Mouse (Mus musculus) cerebellum, adult 18-20 months (tissue): ENCODE measurements around the gene Fkbp11.
"Not testable (repeated sequence)": the region's sequence is repeated elsewhere in the genome, so short reads cannot be mapped to it uniquely, and the experiment has no call there.

ENCODE experiments used
- DNase-seq, 2 experiments: peaks; one replicate each; pipeline ENCODE4 v3.0.0; 2021

Gene Fkbp11

DNA sequence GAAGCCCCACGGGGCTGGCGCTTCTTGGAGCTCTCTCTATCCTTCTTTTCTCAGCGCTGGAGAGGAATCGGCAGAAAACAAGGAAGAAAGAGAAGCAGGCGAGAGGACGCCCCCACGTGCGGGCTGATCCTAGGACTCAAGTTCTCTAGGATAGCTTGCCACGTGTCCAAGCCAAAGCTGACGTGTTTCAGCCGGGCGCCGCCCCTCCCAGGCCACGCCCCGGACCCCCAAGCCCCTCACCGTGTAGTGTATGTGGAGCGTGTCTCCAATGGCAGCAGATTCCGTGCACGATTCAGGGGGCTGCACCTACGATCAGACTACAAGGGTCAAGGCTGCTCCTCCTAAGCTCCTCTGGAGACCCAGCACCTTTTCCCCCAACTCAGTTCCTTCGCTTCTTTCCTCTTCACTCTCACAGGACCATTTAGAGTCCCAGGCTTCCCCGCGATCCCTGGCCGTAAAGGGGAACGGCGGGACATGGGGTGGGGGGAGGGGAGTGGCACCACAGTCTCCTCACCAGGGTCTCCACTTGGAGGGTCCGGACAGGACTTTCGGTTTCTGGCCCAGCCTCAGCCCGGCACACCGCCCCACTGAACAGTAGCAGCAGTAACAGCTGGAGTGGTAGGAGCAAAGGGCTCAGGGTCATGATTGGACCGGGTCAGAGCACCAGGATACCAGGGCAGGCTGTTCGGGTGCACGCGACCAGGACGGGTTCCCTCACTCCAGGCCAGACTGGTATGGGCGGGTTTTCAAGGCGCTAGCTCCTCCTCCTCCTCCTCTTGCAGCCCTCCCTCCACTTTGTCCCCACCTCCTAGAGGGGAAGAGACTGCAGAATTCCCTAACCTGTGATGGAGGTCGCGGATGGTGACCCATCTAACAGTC is at the start of gene Fkbp11:
TSS of gene Fkbp11 (minus strand) at position 756 of the 879 bp plus-strand sequence.
- peak; percentile 38 to 48 for DNase-seq

DNA sequence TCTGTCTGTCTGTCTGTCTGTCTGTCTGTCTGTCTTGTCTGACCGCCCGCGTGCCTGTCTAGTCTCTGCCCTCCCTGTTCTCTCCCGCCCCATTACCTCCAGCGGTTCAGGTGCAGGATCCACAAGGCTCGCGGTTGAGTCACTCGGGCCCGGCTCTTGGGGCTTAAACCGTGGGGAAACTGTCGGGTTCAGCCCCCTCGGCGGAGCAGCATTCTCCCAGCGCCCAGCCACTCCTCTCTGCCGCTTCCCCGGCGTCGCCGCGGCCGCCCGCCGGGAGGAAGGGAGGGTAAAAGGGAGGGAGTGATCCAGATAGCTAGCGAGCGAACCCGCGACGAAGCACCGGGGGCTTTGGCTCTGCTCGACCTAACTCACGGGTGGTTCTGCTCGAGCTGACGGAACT is 49.8 kb upstream of the Fkbp11 start, which contains the start of gene Wnt10b:
TSS of gene Wnt10b (minus strand) at position 389 of the 400 bp plus-strand sequence.
- DNase-seq, result no peak

DNA sequence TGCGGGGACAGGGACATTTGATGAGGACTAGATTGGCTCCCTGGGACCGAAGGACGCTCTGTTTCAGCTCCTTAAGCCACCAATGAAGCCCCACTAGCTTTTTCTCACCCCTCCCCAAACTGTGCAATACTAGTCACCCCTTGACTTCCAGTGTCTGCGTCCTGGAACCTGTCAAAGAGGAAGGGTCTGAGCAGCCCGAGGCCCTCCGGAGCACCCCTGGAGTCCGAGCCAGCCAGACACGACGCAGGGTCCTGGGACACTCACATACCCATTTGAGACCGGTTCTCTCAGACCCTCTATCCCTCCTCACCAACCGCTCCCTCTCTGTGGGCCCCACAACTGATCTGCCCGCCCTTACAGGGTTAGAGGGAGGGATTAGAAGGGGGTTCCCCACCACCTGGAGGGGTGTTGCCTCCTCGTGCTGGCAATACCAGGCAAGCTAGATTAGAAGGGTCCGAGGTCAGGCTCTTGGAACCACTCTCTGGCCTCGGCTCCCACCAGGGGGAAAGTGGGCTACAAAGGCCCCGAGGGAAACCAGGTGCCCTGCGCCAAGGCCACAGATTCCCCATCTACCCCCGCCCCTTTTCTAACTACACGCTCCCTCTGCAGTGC is 49.1 kb upstream of the Fkbp11 start:
- DNase-seq, result no peak

DNA sequence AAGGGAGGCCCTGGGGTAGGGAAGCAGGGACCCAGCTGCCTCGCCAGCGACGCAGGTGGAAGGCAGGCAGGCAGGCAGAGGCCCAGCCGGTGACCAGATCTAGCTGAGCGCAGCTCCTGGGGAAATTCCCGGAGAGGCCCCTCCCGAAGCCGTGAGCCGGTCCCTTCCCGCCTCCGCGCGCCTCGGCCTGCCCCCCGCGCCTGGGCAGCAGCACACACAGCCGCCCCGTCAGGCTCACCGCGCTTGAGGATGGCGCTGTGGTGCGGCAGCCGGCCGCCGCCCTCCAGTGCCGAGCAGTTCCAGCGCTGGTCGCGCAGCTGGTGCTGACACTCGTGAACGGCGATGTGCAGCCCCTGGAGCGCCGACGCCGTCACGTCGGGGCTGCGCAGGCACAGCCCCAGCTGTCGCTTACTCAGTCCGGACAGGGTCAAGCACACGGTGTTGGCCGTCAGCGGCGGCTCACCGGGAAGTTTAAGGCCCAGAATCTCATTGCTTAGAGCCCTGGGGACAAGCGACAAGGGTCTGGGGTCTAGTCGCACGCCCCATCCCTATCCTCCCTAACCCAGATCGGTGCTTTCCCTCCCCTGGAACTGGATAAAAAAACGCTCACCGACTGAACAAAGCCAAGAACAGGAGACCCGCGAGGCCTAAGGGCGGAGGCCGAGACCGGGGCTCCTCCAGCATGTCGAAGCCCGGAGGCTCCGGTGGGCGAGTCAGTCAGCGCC is 48.4 kb upstream of the Fkbp11 start:
- no peak for DNase-seq

DNA sequence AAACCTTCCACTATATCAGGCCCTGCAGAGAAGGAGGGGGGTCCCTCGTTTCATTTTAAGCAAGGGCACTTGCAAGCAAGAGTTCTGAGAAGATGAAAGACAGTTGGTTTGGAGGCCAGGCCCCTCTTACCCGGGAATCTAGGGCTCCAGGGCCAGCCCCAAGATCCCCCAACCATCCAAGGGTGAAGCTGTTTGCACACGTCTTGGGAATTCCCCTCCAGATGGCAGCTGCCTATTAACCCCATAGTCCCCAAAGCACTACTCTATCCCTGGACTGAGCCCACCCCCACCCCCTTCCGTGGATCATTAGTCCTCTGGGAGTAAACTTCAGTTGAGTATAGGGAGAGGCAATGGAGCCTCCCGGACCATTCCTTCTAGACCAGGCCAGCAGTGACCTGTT is 47.5 kb upstream of the Fkbp11 start:
- no peak for DNase-seq

DNA sequence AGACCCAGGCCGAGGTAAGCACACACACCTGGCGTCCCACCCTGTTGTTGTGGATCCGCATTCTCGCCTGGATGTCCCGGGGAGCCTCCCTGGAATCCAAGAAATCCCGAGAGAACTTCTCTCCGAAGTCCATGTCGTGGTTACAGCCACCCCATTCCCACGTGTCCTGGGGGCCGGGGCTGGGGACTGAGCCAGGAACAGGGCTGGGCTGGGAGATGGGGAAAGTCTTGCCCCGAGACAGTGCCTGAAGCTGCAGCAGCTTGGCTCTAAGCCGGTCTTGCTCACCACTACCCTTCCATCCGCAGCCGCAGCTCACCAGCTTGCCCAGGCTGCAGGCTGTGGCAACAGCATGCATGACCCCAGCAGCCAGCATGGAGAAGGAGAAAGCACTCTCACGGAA is 46.1 kb upstream of the Fkbp11 start:
- DNase-seq, result no peak

DNA sequence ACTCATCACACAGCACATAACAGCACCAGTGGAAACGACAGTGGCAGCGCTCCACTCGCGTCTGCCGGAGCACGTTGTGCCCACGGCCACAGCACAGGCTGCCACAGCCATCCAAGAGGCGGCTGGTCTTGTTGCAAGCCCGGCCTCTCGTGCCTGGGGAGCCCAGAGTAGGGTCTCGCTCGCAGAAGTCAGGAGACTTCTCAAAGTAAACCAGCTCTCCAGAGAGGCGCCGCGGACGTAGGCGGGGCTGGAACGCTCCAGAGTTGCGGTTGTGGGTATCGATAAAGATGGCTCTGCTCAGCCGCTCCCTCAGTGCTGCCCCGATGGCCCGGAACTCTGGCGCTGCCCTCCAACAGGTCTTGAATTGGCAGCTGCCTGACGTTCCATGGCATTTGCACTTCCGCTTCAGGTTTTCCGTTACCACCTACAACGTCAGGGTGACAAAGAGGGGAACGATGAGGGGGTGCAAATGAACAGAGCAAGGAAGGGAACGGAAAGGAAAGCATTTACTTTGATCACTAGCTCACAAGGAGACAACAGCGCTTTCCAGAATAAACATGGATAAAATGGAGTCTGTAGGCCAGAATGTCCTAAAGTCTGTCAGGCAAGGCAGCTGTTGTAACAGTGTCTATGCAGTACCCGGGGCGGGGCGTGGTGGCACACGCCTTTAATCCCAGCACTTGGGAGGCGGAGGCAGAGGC is 44.7 kb upstream of the Fkbp11 start:
- no peak for DNase-seq

DNA sequence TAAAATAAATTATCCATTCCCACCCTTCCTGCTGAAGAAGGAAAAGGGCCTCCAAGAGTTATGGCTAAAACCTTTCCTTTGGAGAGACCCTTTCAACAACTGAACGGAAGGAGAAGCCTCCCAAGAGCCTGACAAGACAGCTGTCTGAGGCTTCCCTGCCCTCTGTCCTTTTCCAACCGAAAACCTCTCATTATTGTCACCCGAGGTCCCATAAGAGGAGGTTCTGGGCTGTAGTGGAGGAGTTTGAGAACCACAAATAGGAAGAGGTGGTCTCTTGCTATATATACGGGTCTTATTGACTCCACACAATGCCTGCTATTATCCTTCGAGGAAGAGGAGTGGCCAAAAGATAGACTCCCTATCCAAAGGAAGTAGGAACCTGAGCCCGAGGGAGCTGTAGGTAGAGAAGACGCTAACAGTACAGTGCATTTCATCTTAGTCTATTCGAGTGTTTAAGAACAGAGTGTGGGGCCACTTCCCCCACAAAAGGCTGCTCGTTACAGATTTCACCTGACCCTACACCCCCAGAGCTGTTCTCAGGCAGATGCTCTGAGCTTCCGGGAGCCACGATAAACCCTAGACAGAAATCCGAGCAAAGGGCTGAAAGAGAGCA is 43.9 kb upstream of the Fkbp11 start:
- DNase-seq, result no peak

DNA sequence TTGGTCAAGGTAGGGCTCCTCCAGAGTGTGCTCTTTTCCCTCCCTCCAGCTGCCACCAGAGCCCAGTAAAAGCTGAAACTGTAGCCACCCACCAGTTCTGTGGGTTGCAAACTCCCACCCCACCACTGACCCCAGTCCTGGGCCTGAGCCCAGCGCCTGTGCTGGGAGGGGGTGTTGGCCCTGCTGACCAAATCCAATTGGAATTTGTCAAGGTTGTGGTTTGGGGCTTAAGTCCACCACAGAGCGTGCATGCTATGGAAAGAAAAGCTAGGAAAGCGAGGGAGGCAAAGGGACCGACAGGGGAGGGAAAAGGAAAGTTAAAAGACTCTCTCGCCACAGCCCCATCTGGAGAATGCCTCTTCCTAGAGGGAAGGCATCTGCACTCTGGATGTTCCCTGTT is 40.3 kb upstream of the Fkbp11 start:
- no peak for DNase-seq

DNA sequence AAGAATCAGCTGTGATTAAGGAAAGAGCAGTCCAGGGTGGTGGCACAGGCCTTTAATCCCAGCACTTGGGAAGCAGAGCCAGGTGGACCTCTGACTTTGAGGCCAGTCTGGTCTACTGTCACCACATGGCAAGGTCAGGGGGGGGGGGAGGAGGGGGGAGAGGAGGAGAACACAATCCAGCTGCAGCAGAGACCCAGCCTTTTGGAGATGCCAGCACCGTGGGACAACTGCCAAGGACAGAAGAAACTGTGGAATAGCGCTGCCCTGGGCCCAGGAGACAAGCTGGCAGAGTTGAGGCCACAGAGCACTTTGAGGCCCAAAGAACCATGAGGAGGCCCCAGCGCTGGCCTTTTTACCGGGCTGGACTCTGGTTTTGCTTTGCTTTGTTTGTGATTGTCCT is 37.9 kb upstream of the Fkbp11 start:
- no peak for DNase-seq

DNA sequence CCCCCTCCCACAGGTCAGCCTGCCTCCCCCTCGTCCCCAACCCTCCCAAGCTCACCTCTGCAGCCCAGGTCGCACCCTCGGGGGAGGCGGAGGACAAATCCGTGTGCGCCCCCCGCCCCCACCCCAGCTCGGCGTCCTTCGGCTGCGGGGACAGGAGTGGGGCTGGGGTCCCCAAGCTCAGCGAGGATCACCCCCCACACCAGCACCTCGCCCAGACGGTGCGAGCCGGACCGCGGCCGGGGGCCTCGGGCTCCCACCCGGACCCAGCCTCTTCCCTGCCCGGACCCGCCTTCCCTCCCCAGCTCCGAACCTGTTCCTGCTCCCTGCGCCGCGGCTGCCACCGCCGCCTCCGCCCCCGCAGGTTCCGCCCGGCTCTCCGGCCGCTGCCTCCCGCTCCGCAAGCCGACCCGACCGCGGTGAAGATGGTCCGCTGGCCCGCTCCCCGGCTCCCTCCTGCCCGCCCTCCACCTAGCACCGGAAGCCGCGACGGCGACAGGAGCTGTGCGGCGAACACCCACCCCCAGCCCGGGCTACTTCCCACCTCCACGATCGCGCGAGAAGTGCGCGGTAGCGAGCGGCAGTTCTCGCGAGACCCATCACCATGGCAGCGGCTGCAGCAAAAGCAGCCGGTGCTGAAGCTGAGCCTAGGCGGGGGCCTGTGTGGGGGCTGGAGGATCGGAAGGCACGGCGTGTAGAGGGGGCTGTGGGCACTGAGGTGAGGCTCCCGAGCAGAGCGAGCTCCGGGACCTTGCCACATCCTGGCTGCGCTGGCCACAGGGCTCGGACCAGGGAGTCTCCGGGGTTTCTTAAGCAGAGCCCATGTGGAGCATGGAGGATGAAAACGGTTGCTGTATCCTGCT is 34.9 kb upstream of the Fkbp11 start, which contains the start of gene Arf3:
TSS of gene Arf3 (minus strand) at position 545 of the 860 bp plus-strand sequence.
- peak; percentile 94 to 95 for DNase-seq

DNA sequence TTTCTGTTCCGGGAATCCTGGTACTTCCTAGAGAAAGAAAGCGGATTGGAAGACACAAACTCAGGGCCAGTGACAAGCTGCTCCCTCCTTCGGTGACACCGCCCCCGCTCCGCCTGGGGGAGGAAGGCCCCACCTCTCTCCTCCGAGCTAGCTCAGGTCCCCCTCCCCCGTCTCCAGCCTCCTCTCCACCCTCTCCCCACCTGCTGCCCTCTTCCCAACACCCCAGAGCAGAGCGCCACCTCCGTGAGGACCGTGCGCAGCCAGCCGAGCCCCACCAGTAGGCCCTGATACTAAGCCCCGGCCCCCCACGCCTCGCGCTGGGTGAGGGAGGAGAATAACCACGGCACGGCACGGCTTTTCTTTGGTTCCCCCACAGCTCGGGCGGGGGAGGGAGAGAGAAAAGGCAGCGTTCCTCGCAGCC is 34.2 kb upstream of the Fkbp11 start:
- peak; percentile 72 to 85 for DNase-seq

DNA sequence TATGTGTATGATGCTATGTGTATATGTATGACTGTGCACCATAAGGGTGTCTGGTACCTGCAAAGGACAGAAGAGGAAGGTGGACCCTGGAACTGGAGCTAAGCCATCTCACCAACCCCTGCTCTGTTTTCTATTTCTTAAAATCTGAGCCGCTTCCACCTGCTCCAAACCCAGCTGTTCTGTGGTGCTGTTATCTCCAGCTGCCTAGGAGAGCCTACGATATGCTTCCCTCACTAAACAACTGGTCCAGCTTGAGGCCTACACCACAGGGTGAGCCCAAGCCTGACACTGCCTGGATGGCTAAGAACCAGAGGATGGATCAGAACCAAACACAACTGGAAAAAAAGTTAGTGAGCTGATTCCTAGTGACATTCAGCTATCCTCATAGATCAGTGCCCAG is 26.1 kb upstream of the Fkbp11 start:
- no peak for DNase-seq

DNA sequence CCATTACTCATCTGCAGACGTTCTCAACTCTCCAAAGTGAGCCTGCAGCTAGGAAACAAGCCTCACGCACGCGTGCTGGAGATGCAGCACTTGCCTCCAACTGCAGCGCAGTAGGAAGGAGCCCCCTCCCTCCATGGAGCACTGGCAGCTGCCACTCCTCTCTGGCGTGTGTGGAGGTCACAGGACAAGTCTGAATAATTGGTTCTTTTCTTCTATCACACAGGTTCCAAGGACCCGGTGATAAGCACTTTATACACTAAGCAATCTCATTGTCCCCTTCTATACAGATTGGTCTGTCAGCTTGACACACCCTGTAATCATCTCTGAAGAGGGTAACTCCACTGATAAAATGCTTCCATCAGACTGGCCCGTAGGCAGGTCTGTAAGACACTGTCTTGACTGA is 25.0 kb upstream of the Fkbp11 start:
- DNase-seq, result no peak

DNA sequence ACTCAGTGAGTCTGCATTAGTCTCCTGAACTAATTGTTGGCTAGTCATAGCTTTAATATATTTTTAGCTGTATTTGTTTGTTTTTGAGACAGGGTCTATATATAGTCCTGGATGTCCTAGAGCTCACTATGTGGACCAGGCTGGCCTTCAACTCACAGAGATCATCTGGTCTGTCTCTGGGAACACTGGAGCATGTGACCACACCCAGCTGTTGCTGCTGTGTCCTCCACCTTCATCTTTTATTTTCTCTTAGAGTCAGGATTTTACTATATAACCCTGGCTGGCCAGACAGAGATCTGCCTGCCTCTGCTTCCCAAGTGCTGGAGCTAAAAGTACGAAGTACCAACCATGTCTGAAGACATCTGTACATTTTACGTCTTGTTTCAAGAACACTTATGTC is 21.1 kb upstream of the Fkbp11 start:
- DNase-seq, result no peak

DNA sequence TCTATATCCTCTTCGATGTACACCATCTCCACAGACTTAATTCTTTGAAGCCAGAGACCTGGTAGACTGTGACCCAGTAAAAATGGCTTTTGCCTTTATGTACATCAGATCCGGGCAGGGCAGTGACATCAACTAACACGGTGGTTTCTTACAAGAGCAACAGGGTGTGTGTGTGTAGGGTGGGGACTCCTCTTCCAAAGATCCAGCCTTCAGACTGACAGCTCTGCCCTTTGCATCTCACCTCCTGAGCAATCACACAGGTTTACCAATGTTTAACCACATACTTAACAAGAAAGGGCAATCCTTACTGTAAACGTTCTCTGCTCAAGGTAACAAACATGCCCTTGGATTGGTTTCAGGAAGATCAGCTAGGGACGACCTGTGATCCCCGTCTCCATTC is 19.3 kb upstream of the Fkbp11 start:
- DNase-seq, result no peak

DNA sequence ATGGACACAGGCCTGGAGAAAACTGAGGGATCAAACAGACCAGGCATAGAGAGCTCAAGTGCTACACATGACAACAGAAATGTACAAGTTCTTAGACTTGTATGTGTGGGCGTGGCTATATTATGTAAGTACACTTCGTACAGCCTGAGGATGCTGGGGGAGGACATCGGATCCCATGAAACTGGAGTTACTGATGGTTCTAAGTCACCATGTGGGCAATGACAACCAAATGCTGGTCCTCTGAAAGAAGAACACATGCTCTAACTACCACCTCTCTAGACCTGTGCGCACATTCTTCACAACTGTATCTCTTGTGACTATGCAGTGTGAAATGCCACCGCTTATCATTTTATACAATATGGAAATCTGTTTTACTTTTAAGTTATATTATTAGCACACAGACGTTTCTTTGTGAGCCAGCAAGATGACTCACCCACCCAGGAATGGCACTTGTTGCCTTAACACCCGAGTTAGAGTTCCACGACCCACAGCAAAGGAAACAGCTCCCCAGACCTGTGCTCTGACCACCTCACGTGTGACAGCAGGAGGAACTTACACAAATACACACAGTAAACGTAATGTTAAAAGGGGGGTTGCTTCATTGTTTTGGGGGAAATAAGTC is 18.5 kb upstream of the Fkbp11 start:
- no peak for DNase-seq

DNA sequence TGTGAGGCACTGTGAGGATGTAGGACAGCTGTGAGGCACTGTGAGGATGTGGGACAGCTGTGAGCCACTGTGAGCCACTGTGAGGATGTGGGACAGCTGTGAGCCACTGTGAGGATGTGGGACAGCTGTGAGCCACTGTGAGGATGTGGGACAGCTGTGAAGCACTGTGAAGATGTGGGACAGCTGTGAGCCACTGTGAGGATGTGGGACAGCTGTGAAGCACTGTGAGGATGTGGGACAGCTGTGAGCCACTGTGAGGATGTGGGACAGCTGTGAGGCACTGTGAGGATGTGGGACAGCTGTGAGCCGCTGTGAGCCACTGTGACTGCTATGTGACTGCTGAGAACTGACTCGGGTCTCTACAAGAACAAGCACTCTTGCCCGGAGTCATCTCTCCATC is 15.9 kb upstream of the Fkbp11 start:
- DNase-seq, result not testable (repeated sequence)

DNA sequence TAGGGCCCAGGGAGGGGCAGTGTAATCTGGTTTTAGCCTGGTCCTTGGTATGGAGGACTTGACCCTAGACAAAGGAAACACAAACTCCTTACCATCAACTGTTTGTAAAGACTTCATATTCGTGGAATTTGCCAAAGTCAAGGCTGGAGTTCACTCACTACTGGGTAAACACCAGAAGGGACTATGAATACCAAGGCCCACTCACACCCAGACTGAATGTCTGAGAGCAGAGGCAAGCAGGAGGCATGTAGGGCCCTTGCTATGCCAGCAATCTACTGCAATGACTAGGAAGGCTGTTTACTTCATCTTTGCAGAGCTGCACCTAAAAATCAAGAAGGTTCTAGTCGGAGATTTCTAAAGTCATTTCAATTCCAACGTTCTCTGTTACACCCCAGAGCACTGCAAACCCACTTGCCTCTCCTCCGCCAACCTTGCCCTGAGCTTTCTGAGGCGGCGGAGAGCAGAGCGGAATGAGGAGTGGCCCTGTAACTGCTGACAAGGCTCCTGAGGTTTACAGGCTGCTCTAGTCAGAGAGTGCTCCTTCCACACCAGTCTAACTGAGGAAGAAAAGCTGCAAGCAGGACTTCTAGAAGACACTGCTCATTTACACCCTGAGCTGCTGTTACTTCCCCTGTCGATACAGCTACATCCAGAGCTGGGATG is 14.9 kb upstream of the Fkbp11 start:
- DNase-seq, result no peak

DNA sequence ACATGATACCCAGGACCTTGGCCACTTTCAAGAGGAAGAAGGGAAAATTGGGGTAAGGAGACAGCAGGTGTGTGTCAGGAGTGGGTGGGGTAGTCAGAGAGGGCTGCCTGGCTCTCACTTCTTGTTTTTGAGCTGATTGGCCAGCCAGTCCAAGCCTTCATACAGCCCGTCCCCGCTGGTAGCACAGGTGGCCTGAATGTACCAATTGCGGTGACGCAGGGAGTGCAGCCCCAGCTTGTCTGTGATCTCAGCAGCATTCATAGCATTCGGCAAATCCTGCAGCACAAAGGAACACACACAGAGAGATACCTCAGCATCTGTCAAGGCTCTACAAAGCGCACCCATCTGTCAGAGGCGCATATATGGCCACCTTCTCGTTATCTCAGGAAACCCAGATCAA is 12.2 kb upstream of the Fkbp11 start:
- DNase-seq, result no peak
